Mouse (Mus musculus) brain, embryonic 14.5 days (tissue): Measurements from ENCODE around the gene Pkib. TPM values are rescaled to one million over a fixed set of nuclear protein-coding genes. Genes with fewer than 3 reads are reported as not detected.
A peak's percentile ranks its signal among the peaks of the same experiment; 100 is the strongest.

Source experiments
- DNase-seq: peaks from one replicate; pipeline ENCODE4 v3.0.0-alpha.2; 2011; ENCODE audit warnings: low read depth
- CTCF ChIP-seq: fragments of 200-500 bp; IDR thresholded peaks from 2 replicates; pipeline ENCODE4 v1.5.1; 2012; ENCODE audit warnings: inconsistent platforms, mild to moderate bottlenecking, moderate library complexity, borderline replicate concordance; ENCODE audit not compliant: insufficient read depth, insufficient read length; ENCODE audit errors: extremely low read depth
- POLR2A ChIP-seq: fragments of 200-500 bp; IDR thresholded peaks from 2 replicates; pipeline ENCODE4 v1.6.1; 2012; ENCODE audit warnings: mild to moderate bottlenecking, inconsistent platforms, borderline replicate concordance; ENCODE audit not compliant: poor library complexity, insufficient read depth, insufficient read length, severe bottlenecking; ENCODE audit errors: extremely low read depth
- polyA plus RNA-seq: library from polyadenylated mRNA; depleted of rRNA; stranded (reverse); fragments of >200 nt; gene quantifications from 2 replicates; pipeline ENCODE4 v1.2.3, GENCODE M21; 2012

Gene Pkib
- polyA plus RNA-seq, 1 experiment, result 1.2 TPM

- DNase-seq, result no peak
- no peak for TF ChIP-seq CTCF
- TF ChIP-seq POLR2A, result no peak
Observed at GRCm38 (mm10) chr10:57639540-57639939, 7.8 kb downstream of the Pkib start.

- TF ChIP-seq CTCF (no peak), POLR2A (no peak)
- no peak for DNase-seq
Observed at GRCm38 (mm10) chr10:57653297-57653696, 21.5 kb downstream of the Pkib start.

- DNase-seq, result no peak
- no peak for TF ChIP-seq CTCF
- no peak for TF ChIP-seq POLR2A
Observed at GRCm38 (mm10) chr10:57660505-57660904, 28.7 kb downstream of the Pkib start.

- DNase-seq, result no peak
- TF ChIP-seq CTCF, result no peak
- TF ChIP-seq POLR2A, result no peak
Observed at GRCm38 (mm10) chr10:57663758-57664157, 32.0 kb downstream of the Pkib start.

GRCm38 (mm10) chr10:57664253-57664652, 32.5 kb downstream of the Pkib start:
- TF ChIP-seq POLR2A, result no peak
- TF ChIP-seq CTCF, result no peak
- DNase-seq, result no peak

GRCm38 (mm10) chr10:57675740-57676139, 44.0 kb downstream of the Pkib start:
- peak; percentile 5 for DNase-seq
- no peak for TF ChIP-seq POLR2A

GRCm38 (mm10) chr10:57687999-57688398, 56.2 kb downstream of the Pkib start:
- no peak for DNase-seq
- no peak for TF ChIP-seq POLR2A
- TF ChIP-seq CTCF, result no peak

- TF ChIP-seq POLR2A (no peak), CTCF (no peak)
Observed at GRCm38 (mm10) chr10:57690161-57690560, 58.4 kb downstream of the Pkib start.

GRCm38 (mm10) chr10:57702246-57702645, 70.5 kb downstream of the Pkib start:
- DNase-seq, result no peak
- TF ChIP-seq POLR2A, result no peak
- no peak for TF ChIP-seq CTCF

More at GRCm38 (mm10) chr10:57690161-57690560, 58.4 kb downstream of the Pkib start:
- no peak for DNase-seq

- TF ChIP-seq CTCF (no peak), POLR2A (no peak)
- no peak for DNase-seq
Observed at GRCm38 (mm10) chr10:57721035-57721434, 89.3 kb downstream of the Pkib start.

- TF ChIP-seq CTCF (no peak), POLR2A (no peak)
Observed at GRCm38 (mm10) chr10:57722363-57722762, 90.6 kb downstream of the Pkib start.

GRCm38 (mm10) chr10:57727666-57728065, 95.9 kb downstream of the Pkib start:
- TF ChIP-seq POLR2A (no peak), CTCF (no peak)
- DNase-seq, result peak; percentile 26

More at GRCm38 (mm10) chr10:57722363-57722762, 90.6 kb downstream of the Pkib start:
- DNase-seq, result no peak
